Mouse (Mus musculus): ENCODE results near the gene Tssk2.

- TF ChIP-seq CTCF (IDR thresholded peaks at IDR 0.05; ENCODE audit: extremely low read depth, insufficient read depth, insufficient read length, insufficient replicate concordance) (no peak), POLR2A (IDR thresholded peaks at IDR 0.05; ENCODE audit: low read depth, low read length) (no peak)
These were observed 39.8 kb downstream of the Tssk2 start for GRCm38 (mm10) chr16:17938187-17938586.

All from spleen, adult 2 months (tissue).